Mouse (Mus musculus) testis, adult 2 months (tissue): ENCODE data around the gene Hcrtr1. TPM values are rescaled to one million over a fixed set of nuclear protein-coding genes. Genes with fewer than 3 reads are reported as not detected.

Source experiments
- H3K27ac ChIP-seq: fragments of 200-500 bp; 2 replicates; pipeline ENCODE4 v1.5.1; 2012; ENCODE audit warnings: low read depth, low read length; ENCODE audit not compliant: control insufficient read depth, insufficient read depth
- H3K27me3 ChIP-seq: fragments of 200-500 bp; 2 replicates; pipeline ENCODE4 v1.6.1; 2012; ENCODE audit warnings: mild to moderate bottlenecking, low read length, moderate library complexity; ENCODE audit not compliant: control insufficient read depth, insufficient read depth
- H3K36me3 ChIP-seq: fragments of 200-500 bp; 2 replicates; pipeline ENCODE4 v1.6.1; 2012; ENCODE audit warnings: mild to moderate bottlenecking, low read length; ENCODE audit not compliant: control insufficient read depth, insufficient read depth
- H3K4me1 ChIP-seq: fragments of 200-500 bp; 2 replicates; pipeline ENCODE4 v1.6.1; 2012; ENCODE audit warnings: low read length; ENCODE audit not compliant: control insufficient read depth, insufficient read depth
- H3K4me3 ChIP-seq: fragments of 200-500 bp; 2 replicates; pipeline ENCODE4 v1.5.1; 2012; ENCODE audit warnings: low read depth, mild to moderate bottlenecking, low read length, moderate library complexity, mixed read lengths; ENCODE audit not compliant: control insufficient read depth
- CTCF ChIP-seq: fragments of 200-500 bp; IDR thresholded peaks from 2 replicates; pipeline ENCODE4 v1.5.1; 2012; ENCODE audit warnings: low read depth, mild to moderate bottlenecking, inconsistent platforms, low read length, moderate library complexity; ENCODE audit not compliant: control insufficient read depth, insufficient read depth, insufficient replicate concordance
- POLR2A ChIP-seq: fragments of 200-500 bp; IDR thresholded peaks from 2 replicates; pipeline ENCODE4 v1.6.1; 2012; ENCODE audit warnings: low read depth, mild to moderate bottlenecking, inconsistent platforms, low read length, moderate library complexity; ENCODE audit not compliant: control insufficient read depth
- polyA plus RNA-seq: library from polyadenylated mRNA; depleted of rRNA; stranded (reverse); fragments of >200 nt; gene quantifications from 2 replicates; pipeline ENCODE4 v1.2.3, GENCODE M21; 2012; rRNA removed

The Hcrtr1 gene
- polyA plus RNA-seq, 1 experiment, result 0.07 TPM

DNA sequence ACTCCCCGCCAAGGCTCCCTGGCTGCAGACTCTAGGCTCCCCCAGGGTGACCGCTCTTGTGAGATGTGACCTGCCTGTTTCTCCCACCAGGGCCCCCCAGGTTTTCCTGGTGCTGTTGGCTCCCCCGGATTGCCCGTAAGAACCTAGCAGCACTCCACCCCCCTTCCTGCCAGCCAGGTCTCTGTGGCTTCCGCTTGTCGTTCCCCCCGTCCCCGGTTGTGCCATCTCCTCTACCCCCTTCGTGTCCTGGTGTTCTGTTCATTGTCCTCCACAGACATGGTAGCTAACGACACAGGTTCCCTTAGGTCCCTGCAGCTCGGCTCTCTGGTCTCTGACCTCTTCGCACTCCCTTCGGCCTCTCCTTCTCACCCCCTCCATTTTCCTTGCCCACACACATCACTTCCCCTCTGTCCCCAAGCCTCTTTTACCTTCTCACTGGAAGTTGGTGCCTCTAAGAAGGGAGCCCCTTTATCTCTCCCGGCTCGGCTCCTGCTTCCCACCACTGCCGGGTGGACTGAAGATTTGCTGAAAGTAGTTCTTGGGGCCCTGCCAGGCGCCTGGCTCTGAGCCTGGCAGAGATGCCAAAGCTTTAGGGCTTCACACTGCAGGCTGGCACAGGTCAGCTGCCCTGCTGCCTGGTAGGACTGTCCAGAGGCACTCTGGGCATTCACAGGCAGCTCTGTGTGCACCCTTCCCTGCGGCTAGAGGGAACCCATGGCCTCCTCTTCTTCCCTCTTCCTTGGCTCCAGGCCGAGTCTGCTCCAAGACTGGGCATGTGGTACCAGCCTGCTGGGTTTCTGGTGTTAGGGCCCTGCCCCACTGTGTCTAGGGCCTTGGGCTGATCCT lies 57.6 kb downstream of the Hcrtr1 start:
- H3K36me3 ChIP-seq, result no peaks in the 10 kb centered on the region
- H3K4me3 ChIP-seq, result no peak overlapping the region
- no peaks in the 10 kb centered on the region for H3K4me1 ChIP-seq
- H3K27me3 ChIP-seq, result no peaks in the 10 kb centered on the region
- no peak overlapping the region for H3K27ac ChIP-seq
- TF ChIP-seq CTCF, result no peak
- TF ChIP-seq POLR2A, result peak; percentile 21; the same call in 1 of the 2 replicates

Other genes with a start within 250 kb of the Hcrtr1 start
- gene Spocd1, start 210.1 kb downstream of the Hcrtr1 start, polyA plus RNA-seq, result 5.1 and 5.4 TPM in 2 replicates
- 1.2 and 1.6 TPM in 2 replicates for gene Adgrb2, start 154.5 kb downstream of the Hcrtr1 start, polyA plus RNA-seq
- gene Col16a1, start 91.5 kb downstream of the Hcrtr1 start, polyA plus RNA-seq, result 111 and 116 TPM in 2 replicates
- 55.6 and 58.3 TPM in 2 replicates for gene Pef1, start 36.8 kb downstream of the Hcrtr1 start, polyA plus RNA-seq
- 2.9 and 7.8 TPM in 2 replicates for gene Tinagl1, start 35.8 kb upstream of the Hcrtr1 start, polyA plus RNA-seq
- 0.05 TPM in 1 of 2 replicates, not detected in the other for gene Gm853, start 83.0 kb upstream of the Hcrtr1 start, polyA plus RNA-seq
- 23.7 and 24.1 TPM in 2 replicates for gene Serinc2, start 139.8 kb upstream of the Hcrtr1 start, polyA plus RNA-seq
- gene Fabp3, start 169.2 kb upstream of the Hcrtr1 start, polyA plus RNA-seq, result 127 and 192 TPM in 2 replicates
- gene Gm10570, start 169.3 kb upstream of the Hcrtr1 start, polyA plus RNA-seq, result not detected in 2 replicates
- gene Zcchc17, start 220.6 kb upstream of the Hcrtr1 start, polyA plus RNA-seq, result 8.0 and 8.2 TPM in 2 replicates
- 42.1 and 43.2 TPM in 2 replicates for gene Snrnp40, start 220.8 kb upstream of the Hcrtr1 start, polyA plus RNA-seq